Mouse (Mus musculus): ENCODE measurements around the gene Bex6.
"Not testable (repeated sequence)": the region's sequence is repeated elsewhere in the genome, so short reads cannot be mapped to it uniquely, and the experiment has no call there.

Gene Bex6

GRCm38 (mm10) chr16:32174340-32175005 lies 5.2 kb upstream of the Bex6 start:
- DNase-seq (ENCODE audit: low read depth, low spot score), result no peak

GRCm38 (mm10) chr16:32175029-32175428 lies 4.6 kb upstream of the Bex6 start:
- peak; percentile 31 for DNase-seq (ENCODE audit: low read depth, low spot score)

- peak; percentile 64 for DNase-seq (ENCODE audit: low read depth, low spot score)
Observed at GRCm38 (mm10) chr16:32176896-32177686, 2.5 kb upstream of the Bex6 start.

- DNase-seq (ENCODE audit: low read depth, low spot score), result no peak
Observed at GRCm38 (mm10) chr16:32186056-32186455, 6.4 kb downstream of the Bex6 start.

GRCm38 (mm10) chr16:32189109-32189508 lies 9.5 kb downstream of the Bex6 start:
- DNase-seq (ENCODE audit: low read depth, low spot score), result no peak

- no peak for DNase-seq (ENCODE audit: low read depth, low spot score)
Observed at GRCm38 (mm10) chr16:32190011-32190441, 10.4 kb downstream of the Bex6 start.

DNA sequence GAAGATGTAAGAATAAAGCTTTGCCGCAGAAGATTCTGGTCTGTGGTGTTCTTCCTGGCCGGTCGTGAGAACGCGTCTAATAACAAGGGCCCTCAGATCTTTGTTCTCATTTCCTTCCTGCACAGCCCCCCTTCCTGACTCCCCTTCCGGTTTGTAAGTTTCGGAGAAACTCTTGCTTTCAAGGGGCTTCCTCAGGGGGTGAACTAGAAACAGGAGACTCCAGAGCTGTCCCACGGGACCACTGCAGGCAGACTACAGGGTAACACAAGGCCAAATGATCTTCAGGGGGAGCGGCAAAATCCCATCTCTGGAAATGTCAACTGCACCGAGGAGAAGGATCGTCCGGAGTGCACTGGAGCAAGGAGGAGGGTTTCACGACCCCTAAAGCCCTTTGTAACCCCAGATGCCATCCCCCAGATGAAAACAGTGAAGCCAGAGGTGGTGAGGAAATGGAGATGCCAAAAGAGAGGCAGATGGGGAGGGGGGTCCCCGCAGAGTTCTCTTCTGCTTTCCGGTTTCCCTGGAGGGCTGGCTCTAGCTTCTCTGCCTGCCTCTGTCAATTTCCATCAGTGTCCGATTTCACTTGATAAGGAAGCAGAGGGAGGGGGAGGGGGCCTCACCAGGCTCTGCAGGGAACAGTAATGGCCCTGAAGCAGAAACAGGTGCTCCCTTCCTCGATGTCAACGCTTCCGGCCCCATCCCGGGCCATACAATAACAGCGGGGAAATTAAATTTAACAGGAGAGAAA lies 20.8 kb downstream of the Bex6 start:
- no peak for DNase-seq (ENCODE audit: low read depth, low spot score)

DNA sequence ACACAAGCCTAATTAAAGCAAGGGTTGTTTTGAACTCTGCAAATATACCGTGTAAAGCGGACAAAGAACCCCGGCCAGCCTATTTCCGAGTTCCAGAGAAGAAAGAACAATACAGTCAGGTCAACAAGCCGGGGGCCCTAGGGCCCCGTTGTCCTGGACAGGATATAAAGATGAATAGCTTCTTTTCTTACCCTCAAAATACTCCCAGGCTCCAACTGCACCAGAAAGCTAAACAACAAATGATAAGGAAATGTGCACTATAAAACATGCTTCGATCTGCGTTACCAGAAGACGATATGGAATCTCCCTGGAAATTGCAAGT lies 21.3 kb downstream of the Bex6 start:
- no peak for DNase-seq (ENCODE audit: low read depth, low spot score)

DNA sequence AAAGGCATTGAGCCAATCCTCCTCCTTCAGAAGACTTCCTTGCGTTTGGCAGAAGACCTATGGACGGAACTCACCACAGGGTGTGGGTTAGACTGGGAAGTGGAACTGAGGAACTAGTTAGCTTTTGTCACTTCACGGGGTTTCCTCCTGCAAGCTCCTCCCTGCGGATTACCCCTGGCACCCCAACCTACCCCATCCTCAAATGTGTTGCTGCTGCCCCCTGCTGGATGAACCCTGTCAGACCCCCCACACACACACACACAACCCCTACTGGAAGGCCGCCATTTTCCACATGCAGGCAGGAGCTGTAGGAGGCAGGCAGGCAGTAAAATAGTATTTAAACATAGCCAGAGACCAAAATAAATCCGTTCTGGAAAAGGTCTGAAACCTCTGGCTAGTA lies 23.1 kb downstream of the Bex6 start:
- peak; percentile 69 for DNase-seq (ENCODE audit: low read depth, low spot score)

DNA sequence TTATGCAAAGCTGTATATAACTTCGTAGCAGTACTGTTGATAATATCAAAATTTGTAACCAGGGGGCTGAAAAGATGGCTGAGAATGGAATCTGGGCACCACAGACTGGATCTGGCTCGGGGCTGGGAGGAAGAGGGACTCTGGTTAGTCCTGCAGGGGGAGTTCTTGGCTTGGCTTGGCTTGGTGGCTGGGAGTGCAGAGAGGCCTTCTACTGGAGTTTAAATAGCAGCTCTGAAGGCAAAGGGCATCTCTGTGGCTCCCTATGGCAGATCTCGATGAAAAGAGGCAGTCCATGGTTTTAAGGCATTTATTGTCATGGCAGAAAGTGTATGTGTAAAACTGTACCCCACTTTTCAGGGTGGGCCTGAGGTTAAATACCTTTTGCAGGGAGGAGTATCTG lies 25.3 kb downstream of the Bex6 start:
- DNase-seq (ENCODE audit: low read depth, low spot score), result peak; percentile 26

DNA sequence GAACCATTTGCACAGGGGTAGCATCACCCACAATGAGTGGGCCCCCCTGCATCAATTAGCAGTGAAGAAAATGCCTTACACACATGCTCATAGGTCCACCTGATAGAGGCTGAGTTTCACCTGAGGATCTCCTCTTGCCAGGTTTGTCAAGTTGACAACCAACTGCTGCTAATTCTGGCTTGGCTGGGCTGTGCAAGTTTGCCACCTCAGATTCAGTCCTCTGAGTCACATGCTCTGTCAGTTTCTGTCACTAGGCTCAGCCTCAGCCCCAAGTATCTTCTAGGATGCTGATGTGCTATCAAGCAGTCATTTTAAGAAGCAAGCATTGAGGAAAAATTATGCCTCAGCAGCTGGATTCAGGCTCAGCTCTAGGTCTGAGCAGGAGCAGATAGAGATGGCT lies 34.5 kb downstream of the Bex6 start:
- no peak for DNase-seq (ENCODE audit: low read depth, low spot score)

GRCm38 (mm10) chr16:32214804-32215576 lies 35.4 kb downstream of the Bex6 start:
- DNase-seq (ENCODE audit: low read depth, low spot score), result peak; percentile 16

- no peak for DNase-seq (ENCODE audit: low read depth, low spot score)
Observed at GRCm38 (mm10) chr16:32221803-32222202, 42.2 kb downstream of the Bex6 start.

DNA sequence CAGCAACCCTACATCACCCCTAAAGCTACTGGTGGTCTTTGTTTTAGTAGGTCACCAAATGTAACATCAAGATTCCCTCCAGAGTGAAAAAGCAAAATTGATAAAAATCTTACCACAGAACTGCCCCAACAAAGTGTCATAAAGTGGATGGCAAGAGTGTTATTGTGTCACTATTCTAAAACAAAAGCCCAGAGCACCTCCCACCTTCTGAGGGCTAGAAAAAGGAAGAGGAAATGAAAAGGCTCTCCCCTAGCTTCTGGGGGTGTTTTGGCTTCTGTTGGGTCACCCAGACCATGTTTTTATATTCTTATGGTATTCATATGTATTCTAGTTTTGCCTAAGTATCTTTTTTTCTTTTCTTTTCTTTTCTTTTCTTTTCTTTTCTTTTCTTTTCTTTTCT lies 42.8 kb downstream of the Bex6 start:
- no peak for DNase-seq (ENCODE audit: low read depth, low spot score)

DNA sequence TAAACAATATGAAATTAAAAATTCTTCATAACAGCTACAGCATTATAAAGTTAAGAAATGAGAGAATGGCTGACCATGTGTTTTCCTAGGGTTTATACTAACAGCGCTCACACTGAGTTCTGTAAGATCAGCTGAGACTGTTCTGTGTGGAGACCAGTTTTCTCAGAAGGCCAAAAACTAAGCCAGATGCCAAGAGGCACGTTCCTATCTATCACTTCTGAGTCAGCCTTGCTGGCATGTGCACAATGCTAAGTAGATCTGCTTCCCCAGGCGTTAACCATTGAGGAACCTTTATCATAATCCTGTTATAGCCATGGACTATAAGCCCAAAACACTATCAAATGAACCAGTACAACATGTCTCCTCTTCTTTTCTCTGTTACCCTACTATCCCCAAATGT lies 52.4 kb downstream of the Bex6 start:
- not testable (repeated sequence) for DNase-seq (ENCODE audit: low read depth, low spot score)
